Mouse (Mus musculus): ENCODE measurements around the gene Foxa1. TPM values are rescaled to one million over a fixed set of nuclear protein-coding genes. Genes with fewer than 3 reads are reported as not detected.
A peak's percentile ranks its signal among the peaks of the same experiment; 100 is the strongest.

Gene Foxa1
- polyA plus RNA-seq, 1 experiment from 2014 or later: 16.1 TPM

- peak overlapping the region; percentile 73 for H3K9ac ChIP-seq (ENCODE audit: low read length)
- peak overlapping the region; percentile 92 for H3K27ac ChIP-seq (replicated peaks)
- H3K4me2 ChIP-seq (replicated peaks; ENCODE audit: low read depth): peak overlapping the region; percentile 69
- no peak for TF ChIP-seq CTCF (IDR thresholded peaks at IDR 0.05; ENCODE audit: low read depth)
- no peak for TF ChIP-seq EP300 (optimal IDR thresholded peaks at IDR 0.05)
- H3K4me3 ChIP-seq (ENCODE audit: low read depth, low read length): peak overlapping the region; percentile 44
- WGBS: under 1% methylated on average over 63 of the region's 63 CpGs
- H3K36me3 ChIP-seq (ENCODE audit: control insufficient read depth, insufficient read depth, low read length): no peaks in the 10 kb centered on the region; the same call in 1 of the 2 replicates
- ATAC-seq (ENCODE audit: low FRiP score, low TSS enrichment): no peak
- no peaks in the 10 kb centered on the region for H3K4me1 ChIP-seq (replicated peaks; ENCODE audit: control insufficient read depth, insufficient read depth)
- peaks cover 8% of the 10 kb centered on the region; the same call in 1 of the 2 replicates for H3K27me3 ChIP-seq (ENCODE audit: control insufficient read depth, insufficient read depth, low read length)
- DNase-seq (ENCODE audit: low spot score): peak; percentile 67
- no peaks in the 10 kb centered on the region for H3K9me3 ChIP-seq (ENCODE audit: control insufficient read depth, low read length)
Measured at GRCm38 (mm10) chr12:57538588-57539550, 7.8 kb downstream of the Foxa1 start.

- Histone ChIP-seq H3K4me3 (ENCODE audit: low read depth, low read length) (peak overlapping the region; percentile 44), H3K27me3 (ENCODE audit: control insufficient read depth, insufficient read depth, low read length) (peaks cover 8% of the 10 kb centered on the region; the same call in 1 of the 2 replicates), H3K27ac (replicated peaks) (peak overlapping the region; percentile 92), H3K9me3 (ENCODE audit: control insufficient read depth, low read length) (no peaks in the 10 kb centered on the region), H3K9ac (ENCODE audit: low read length) (peak overlapping the region; percentile 73), H3K36me3 (ENCODE audit: control insufficient read depth, insufficient read depth, low read length) (no peaks in the 10 kb centered on the region; the same call in 1 of the 2 replicates), H3K4me1 (replicated peaks; ENCODE audit: control insufficient read depth, insufficient read depth) (no peaks in the 10 kb centered on the region), H3K4me2 (replicated peaks; ENCODE audit: low read depth) (peak overlapping the region; percentile 69)
- DNase-seq (ENCODE audit: low spot score) (no peak), ATAC-seq (ENCODE audit: low FRiP score, low TSS enrichment) (no peak)
- WGBS: 2% methylated on average over 21 of the region's 21 CpGs
- TF ChIP-seq EP300 (optimal IDR thresholded peaks at IDR 0.05) (no peak), CTCF (IDR thresholded peaks at IDR 0.05; ENCODE audit: low read depth) (no peak)
Measured at GRCm38 (mm10) chr12:57537791-57538587, 8.7 kb downstream of the Foxa1 start.

GRCm38 (mm10) chr12:57536909-57537670, 9.6 kb downstream of the Foxa1 start:
- WGBS: 2% methylated on average over 11 of the region's 11 CpGs
- no peak for ATAC-seq (ENCODE audit: low FRiP score, low TSS enrichment)
- peak; percentile 64 for DNase-seq (ENCODE audit: low spot score)
- Histone ChIP-seq H3K4me1 (replicated peaks; ENCODE audit: control insufficient read depth, insufficient read depth) (no peaks in the 10 kb centered on the region), H3K27ac (replicated peaks) (peak overlapping the region; percentile 92), H3K4me2 (replicated peaks; ENCODE audit: low read depth) (peak overlapping the region; percentile 47), H3K9ac (ENCODE audit: low read length) (peak overlapping the region; percentile 50), H3K36me3 (ENCODE audit: control insufficient read depth, insufficient read depth, low read length) (no peaks in the 10 kb centered on the region), H3K4me3 (ENCODE audit: low read depth, low read length) (no peak overlapping the region), H3K27me3 (ENCODE audit: control insufficient read depth, insufficient read depth, low read length) (peaks cover 3% of the 10 kb centered on the region; the same call in 1 of the 2 replicates), H3K9me3 (ENCODE audit: control insufficient read depth, low read length) (no peaks in the 10 kb centered on the region)
- TF ChIP-seq EP300 (optimal IDR thresholded peaks at IDR 0.05) (no peak), CTCF (IDR thresholded peaks at IDR 0.05; ENCODE audit: low read depth) (no peak)

GRCm38 (mm10) chr12:57536056-57536908, 10.4 kb downstream of the Foxa1 start:
- Histone ChIP-seq H3K27ac (replicated peaks) (peak overlapping the region; percentile 92), H3K9me3 (ENCODE audit: control insufficient read depth, low read length) (no peaks in the 10 kb centered on the region), H3K4me3 (ENCODE audit: low read depth, low read length) (peak overlapping the region; percentile 13), H3K27me3 (ENCODE audit: control insufficient read depth, insufficient read depth, low read length) (0 out of 2 replicates have a peak, but pooled peaks cover 2% of the 10 kb centered on the region), H3K36me3 (ENCODE audit: control insufficient read depth, insufficient read depth, low read length) (no peaks in the 10 kb centered on the region), H3K4me2 (replicated peaks; ENCODE audit: low read depth) (peak overlapping the region; percentile 47), H3K4me1 (replicated peaks; ENCODE audit: control insufficient read depth, insufficient read depth) (no peaks in the 10 kb centered on the region), H3K9ac (ENCODE audit: low read length) (peak overlapping the region; percentile 50)
- ATAC-seq (ENCODE audit: low FRiP score, low TSS enrichment): peak; percentile 85
- peak; percentile 88 for DNase-seq (ENCODE audit: low spot score)
- WGBS: 3% methylated on average over 25 of the region's 25 CpGs
- no peak for TF ChIP-seq CTCF (IDR thresholded peaks at IDR 0.05; ENCODE audit: low read depth)
- no peak for TF ChIP-seq EP300 (optimal IDR thresholded peaks at IDR 0.05)

Measured in stomach, postnatal 0 days (tissue).